Mouse (Mus musculus): ENCODE results near the gene Nt5c2. TPM values are rescaled to one million over a fixed set of nuclear protein-coding genes. Genes with fewer than 3 reads are reported as not detected.

The Nt5c2 gene
- polyA plus RNA-seq, 1 experiment = 17.5 TPM

DNA sequence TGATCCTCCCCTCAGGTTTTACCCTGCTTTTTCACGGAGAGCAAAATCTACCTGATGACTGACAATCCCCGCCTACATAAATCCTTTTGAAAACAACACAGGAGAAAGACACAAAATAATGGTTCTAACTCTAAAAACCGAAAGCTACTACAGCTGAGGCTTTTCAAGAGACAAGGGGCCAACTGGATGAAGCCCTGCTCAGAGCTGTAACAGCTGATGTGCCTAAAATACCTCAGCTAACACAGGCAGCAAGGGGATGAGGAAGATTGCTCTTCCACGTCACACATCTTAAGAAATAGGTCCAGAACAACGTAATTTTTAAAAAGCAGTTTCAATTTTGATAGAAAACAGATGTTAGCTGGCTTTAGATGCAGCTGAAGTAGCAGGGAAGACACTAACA lies 88.0 kb downstream of the Nt5c2 start:
- peaks cover 5% of the 10 kb centered on the region for H3K4me1 ChIP-seq (ENCODE audit: control insufficient read depth, insufficient read depth, low read length)
- DNase-seq = no peak
- TF ChIP-seq POLR2A (IDR thresholded peaks at IDR 0.05; ENCODE audit: borderline replicate concordance, extremely low read depth, low read depth, low read length) (no peak), CTCF (IDR thresholded peaks at IDR 0.05; ENCODE audit: insufficient read depth, low read length) (no peak)
- 45% methylated on average over 5 of the region's 5 CpGs for WGBS
- H3K4me3 ChIP-seq (replicated peaks; ENCODE audit: extremely low read depth, low read depth, low read length) = no peak overlapping the region

DNA sequence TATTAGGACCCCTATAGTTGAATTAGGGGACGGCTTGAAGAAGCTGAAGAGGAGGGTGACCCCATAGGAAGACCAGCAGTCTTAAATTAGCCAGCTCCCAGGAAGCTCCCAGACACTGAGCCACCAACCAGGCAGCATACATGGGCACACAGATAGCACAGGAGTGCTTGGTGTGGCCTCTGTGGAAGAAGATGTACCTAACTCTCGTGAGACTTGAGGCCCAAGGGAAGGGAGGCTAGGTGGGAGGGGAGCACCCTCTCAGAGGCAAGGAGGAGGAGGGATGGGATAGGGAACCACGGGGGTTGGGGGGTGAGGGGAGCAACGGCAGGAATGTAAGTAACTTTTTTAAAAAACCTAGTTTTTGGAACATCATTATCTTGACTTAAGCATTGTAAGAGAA lies 88.6 kb downstream of the Nt5c2 start:
- no peak overlapping the region for H3K4me3 ChIP-seq (replicated peaks; ENCODE audit: extremely low read depth, low read depth, low read length)
- WGBS = 51% methylated on average over 4 of the region's 4 CpGs
- H3K4me1 ChIP-seq (ENCODE audit: control insufficient read depth, insufficient read depth, low read length) = peaks cover 5% of the 10 kb centered on the region
- no peak for TF ChIP-seq CTCF (IDR thresholded peaks at IDR 0.05; ENCODE audit: insufficient read depth, low read length)
- TF ChIP-seq POLR2A (IDR thresholded peaks at IDR 0.05; ENCODE audit: borderline replicate concordance, extremely low read depth, low read depth, low read length) = no peak
- DNase-seq = no peak

DNA sequence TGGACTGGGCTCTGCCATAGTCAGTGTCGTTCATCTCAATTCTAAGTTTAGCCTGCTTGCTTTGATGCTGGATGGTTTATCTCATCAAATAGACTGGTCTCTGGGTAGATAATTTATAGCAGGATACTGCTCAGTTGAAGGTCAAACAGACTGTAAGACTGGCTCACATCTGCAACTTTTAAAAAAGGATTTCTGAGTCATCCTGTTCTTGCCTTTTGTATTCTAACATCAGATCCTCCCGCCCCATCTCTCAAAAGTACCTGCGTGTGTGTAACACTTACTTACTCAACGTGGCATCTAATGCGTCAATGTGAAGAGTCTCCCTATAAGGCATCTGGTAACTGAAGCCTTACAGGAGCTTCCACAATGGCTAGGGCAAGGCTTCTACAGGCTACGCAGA lies 94.4 kb downstream of the Nt5c2 start:
- TF ChIP-seq POLR2A (IDR thresholded peaks at IDR 0.05; ENCODE audit: borderline replicate concordance, extremely low read depth, low read depth, low read length) (no peak), CTCF (IDR thresholded peaks at IDR 0.05; ENCODE audit: insufficient read depth, low read length) (no peak)
- WGBS = 79% methylated on average over 6 of the region's 6 CpGs

DNA sequence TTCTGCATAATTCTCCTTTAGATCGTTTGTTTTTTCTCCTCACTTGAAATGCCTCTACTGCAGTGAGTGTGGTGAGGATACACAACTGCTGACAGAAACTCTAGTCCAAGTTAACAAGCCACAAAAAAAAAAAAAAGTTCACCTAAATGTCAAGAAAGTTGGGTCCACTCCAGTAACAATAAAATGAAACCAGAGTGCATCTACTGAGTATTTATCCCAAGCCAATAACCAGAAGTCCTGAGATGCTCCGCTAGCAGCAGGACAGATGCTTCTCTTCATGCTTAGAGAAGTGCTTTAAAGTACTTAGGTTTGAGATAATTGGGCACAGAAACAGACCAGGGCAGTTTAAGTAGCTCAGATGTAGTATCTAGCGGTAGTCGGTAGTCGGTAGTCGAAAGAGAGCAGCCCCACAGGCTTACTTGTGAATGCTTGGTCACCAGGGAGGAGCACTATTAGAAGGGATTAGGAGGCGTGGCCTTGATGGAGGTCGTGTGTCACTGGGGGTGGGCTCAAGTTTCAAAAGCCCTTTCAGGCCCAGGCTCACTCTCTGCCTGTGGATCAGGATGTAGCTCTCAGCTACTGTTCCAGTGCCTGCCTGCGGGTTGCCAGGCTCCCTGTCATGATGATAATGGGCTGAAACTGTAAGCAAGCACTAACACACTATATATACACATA lies 99.4 kb downstream of the Nt5c2 start:
- Histone ChIP-seq H3K4me3 (replicated peaks; ENCODE audit: extremely low read depth, low read depth, low read length) (no peak overlapping the region), H3K4me1 (ENCODE audit: control insufficient read depth, insufficient read depth, low read length) (peaks cover 3% of the 10 kb centered on the region)
- no peak for DNase-seq
- 74% methylated on average over 9 of the region's 9 CpGs for WGBS
- TF ChIP-seq CTCF (IDR thresholded peaks at IDR 0.05; ENCODE audit: insufficient read depth, low read length) = no peak
- no peak for TF ChIP-seq POLR2A (IDR thresholded peaks at IDR 0.05; ENCODE audit: borderline replicate concordance, extremely low read depth, low read depth, low read length)

More for the DNA sequence above, 94.4 kb downstream of the Nt5c2 start:
- Histone ChIP-seq H3K4me1 (ENCODE audit: control insufficient read depth, insufficient read depth, low read length) (no peaks in the 10 kb centered on the region; the same call in 1 of the 2 replicates), H3K4me3 (replicated peaks; ENCODE audit: extremely low read depth, low read depth, low read length) (no peak overlapping the region)
- no peak for DNase-seq

DNA sequence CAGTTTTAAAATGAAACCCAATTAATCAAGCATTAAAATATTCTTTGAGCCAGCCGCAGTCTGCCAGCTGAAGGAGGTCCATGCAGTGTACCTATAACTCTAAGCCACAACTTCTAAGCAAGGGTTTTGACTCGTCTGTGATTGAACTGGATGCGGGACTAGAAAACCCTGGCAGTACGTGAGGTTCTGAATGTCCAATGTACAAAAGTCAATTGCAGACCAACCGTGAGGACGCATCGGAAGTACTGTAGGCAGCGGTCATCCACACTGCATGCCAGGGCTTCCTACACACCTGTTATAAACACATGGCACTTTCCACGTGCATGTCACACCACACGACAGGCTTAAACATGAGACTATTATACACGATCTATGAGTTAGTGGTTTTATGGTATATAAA lies 101.3 kb downstream of the Nt5c2 start:
- no peak for DNase-seq
- H3K4me1 ChIP-seq (ENCODE audit: control insufficient read depth, insufficient read depth, low read length) = peaks cover 8% of the 10 kb centered on the region
- 93% methylated on average over 11 of the region's 11 CpGs for WGBS

DNA sequence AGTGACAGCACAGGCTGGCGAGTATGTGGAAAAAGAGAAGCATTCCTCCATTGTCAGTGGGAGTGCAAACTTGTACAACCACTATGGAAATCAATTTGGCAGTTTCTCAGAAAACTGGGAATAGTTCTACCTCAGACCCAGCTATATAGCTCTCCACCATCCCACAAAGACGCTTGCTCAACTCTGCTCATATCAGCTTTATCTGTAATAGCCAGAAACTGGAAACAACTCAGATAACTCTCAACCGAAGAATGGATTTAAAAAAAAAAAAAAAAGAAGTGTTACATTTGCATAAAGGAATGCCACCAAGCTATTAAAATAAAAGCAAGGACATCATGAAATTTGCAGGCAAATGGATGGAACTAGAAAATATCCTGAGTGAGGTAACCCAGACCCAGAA lies 103.5 kb downstream of the Nt5c2 start:
- DNase-seq = no peak
- H3K4me3 ChIP-seq (replicated peaks; ENCODE audit: extremely low read depth, low read depth, low read length) = no peak overlapping the region
- no peak for TF ChIP-seq CTCF (IDR thresholded peaks at IDR 0.05; ENCODE audit: insufficient read depth, low read length)
- TF ChIP-seq POLR2A (IDR thresholded peaks at IDR 0.05; ENCODE audit: borderline replicate concordance, extremely low read depth, low read depth, low read length) = no peak
- 68% methylated on average over 3 of the region's 3 CpGs for WGBS
- peaks cover 8% of the 10 kb centered on the region for H3K4me1 ChIP-seq (ENCODE audit: control insufficient read depth, insufficient read depth, low read length)

More for the DNA sequence above, 101.3 kb downstream of the Nt5c2 start:
- no peak for TF ChIP-seq POLR2A (IDR thresholded peaks at IDR 0.05; ENCODE audit: borderline replicate concordance, extremely low read depth, low read depth, low read length)
- no peak for TF ChIP-seq CTCF (IDR thresholded peaks at IDR 0.05; ENCODE audit: insufficient read depth, low read length)
- no peak overlapping the region for H3K4me3 ChIP-seq (replicated peaks; ENCODE audit: extremely low read depth, low read depth, low read length)

DNA sequence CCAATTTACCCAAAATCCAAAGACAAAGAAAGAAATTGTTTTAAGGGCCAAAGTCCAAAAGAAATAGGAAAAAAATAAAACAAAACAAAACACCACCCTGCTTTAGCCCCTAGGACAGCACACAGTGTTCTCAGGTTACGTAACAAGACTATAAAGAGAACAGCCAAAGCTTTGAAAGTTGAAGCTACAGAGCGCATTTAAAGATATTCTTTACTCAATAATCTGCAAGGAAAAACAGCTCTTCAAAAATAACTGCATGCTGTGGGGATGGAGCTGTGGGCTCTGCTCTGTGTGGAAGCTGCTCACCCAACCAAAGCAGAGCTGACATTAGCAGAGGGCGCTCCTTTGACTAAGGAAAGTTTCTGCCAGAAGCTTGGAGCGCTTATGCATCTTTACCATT lies 106.0 kb downstream of the Nt5c2 start:
- no peak overlapping the region for H3K4me3 ChIP-seq (replicated peaks; ENCODE audit: extremely low read depth, low read depth, low read length)
- no peak for DNase-seq
- no peak for TF ChIP-seq CTCF (IDR thresholded peaks at IDR 0.05; ENCODE audit: insufficient read depth, low read length)
- no peak for TF ChIP-seq POLR2A (IDR thresholded peaks at IDR 0.05; ENCODE audit: borderline replicate concordance, extremely low read depth, low read depth, low read length)
- H3K4me1 ChIP-seq (ENCODE audit: control insufficient read depth, insufficient read depth, low read length) = peaks cover 4% of the 10 kb centered on the region
- 75% methylated on average over 4 of the region's 4 CpGs for WGBS

DNA sequence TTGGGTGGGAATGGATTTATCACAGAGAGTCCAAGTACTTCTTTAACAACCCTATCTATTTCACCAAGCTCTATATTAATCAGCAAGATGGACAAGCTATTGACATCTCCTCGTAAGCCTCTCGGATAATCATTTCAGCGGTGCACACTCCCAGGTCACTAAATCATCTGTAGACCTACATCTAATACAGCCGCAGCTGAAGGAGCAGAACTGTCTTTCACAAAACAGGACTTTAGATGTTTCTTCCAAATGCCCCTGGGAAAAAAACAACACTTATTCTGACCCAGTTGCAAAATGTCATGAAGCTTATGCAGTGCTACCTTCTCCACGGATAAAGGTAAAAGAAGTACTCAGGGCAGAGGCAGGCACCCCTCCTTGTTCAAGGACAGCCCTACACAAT lies 106.7 kb downstream of the Nt5c2 start:
- WGBS = 78% methylated on average over 5 of the region's 5 CpGs
- TF ChIP-seq CTCF (IDR thresholded peaks at IDR 0.05; ENCODE audit: insufficient read depth, low read length) = no peak
- no peak for TF ChIP-seq POLR2A (IDR thresholded peaks at IDR 0.05; ENCODE audit: borderline replicate concordance, extremely low read depth, low read depth, low read length)
- DNase-seq = no peak
- peaks cover 4% of the 10 kb centered on the region for H3K4me1 ChIP-seq (ENCODE audit: control insufficient read depth, insufficient read depth, low read length)
- no peak overlapping the region for H3K4me3 ChIP-seq (replicated peaks; ENCODE audit: extremely low read depth, low read depth, low read length)

DNA sequence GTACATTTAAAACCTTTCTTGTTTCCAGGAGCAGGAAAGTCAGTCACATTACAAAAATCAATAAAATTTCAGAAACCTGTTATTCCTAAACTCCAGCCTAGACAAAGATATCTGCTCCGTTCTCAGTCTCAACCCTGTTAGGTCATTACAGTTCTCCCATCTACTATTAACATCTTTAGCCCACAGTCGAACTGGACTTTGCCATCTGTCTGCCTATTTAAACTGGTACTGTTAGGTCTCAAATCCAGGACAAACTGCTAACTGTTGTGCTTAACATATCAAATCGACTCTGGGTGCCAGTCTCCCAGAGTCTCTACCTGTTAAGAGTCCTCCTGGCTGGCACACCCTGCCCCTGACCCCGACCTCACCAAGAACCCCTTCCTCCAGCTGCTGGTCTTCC lies 109.0 kb downstream of the Nt5c2 start:
- DNase-seq = no peak
- peaks cover 7% of the 10 kb centered on the region for H3K4me1 ChIP-seq (ENCODE audit: control insufficient read depth, insufficient read depth, low read length)
- no peak for TF ChIP-seq CTCF (IDR thresholded peaks at IDR 0.05; ENCODE audit: insufficient read depth, low read length)
- TF ChIP-seq POLR2A (IDR thresholded peaks at IDR 0.05; ENCODE audit: borderline replicate concordance, extremely low read depth, low read depth, low read length) = no peak
- H3K4me3 ChIP-seq (replicated peaks; ENCODE audit: extremely low read depth, low read depth, low read length) = no peak overlapping the region
- 89% methylated on average over 4 of the region's 4 CpGs for WGBS

DNA sequence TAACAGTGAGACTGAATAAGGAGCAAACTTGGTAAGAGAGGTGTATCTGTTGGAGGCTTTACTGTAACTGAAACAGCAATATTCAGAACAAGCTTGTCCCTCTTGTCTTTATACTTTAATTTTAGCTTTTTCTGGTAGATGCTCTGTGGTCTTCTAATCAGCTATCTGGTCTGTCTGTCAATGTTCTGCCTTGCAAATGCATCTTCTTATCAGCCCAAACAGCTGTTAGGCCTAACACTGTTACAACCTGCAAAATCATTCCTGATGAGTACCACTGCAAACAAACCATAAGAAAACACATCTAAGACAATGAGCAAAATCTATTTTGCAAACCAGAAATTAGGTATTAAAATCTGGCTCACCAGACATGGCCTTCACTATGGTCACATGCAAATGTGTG lies 109.6 kb downstream of the Nt5c2 start:
- Histone ChIP-seq H3K4me3 (replicated peaks; ENCODE audit: extremely low read depth, low read depth, low read length) (no peak overlapping the region), H3K4me1 (ENCODE audit: control insufficient read depth, insufficient read depth, low read length) (peaks cover 10% of the 10 kb centered on the region)
- no peak for DNase-seq
- TF ChIP-seq CTCF (IDR thresholded peaks at IDR 0.05; ENCODE audit: insufficient read depth, low read length) (no peak), POLR2A (IDR thresholded peaks at IDR 0.05; ENCODE audit: borderline replicate concordance, extremely low read depth, low read depth, low read length) (no peak)

Measured in lung, adult 2 months (tissue).